Mouse (Mus musculus) forebrain, embryonic 10.5 days (tissue): ENCODE results near the gene Capn2. TPM values are rescaled to one million over a fixed set of nuclear protein-coding genes. Genes with fewer than 3 reads are reported as not detected.

Experiments
- DNase-seq: peaks from one replicate; pipeline ENCODE4 v3.0.0-alpha.2; 2017; ENCODE audit warnings: low spot score; ENCODE audit errors: extremely low spot score
- H3K27ac ChIP-seq: fragments of 300-500 bp; sonication (generic); 2 replicates; pipeline ENCODE4 v1.5.1; 2016; ENCODE audit warnings: mild to moderate bottlenecking
- H3K27me3 ChIP-seq: fragments of 300-500 bp; sonication (generic); 2 replicates; pipeline ENCODE4 v1.6.1; 2016; ENCODE audit warnings: mild to moderate bottlenecking; ENCODE audit not compliant: poor library complexity, severe bottlenecking
- H3K36me3 ChIP-seq: fragments of 300-500 bp; sonication (generic); replicated peaks from 2 replicates; pipeline ENCODE4 v1.6.1; 2016; ENCODE audit warnings: mild to moderate bottlenecking, moderate library complexity
- H3K4me1 ChIP-seq: fragments of 300-500 bp; sonication (generic); 2 replicates; pipeline ENCODE4 v1.6.1; 2016
- H3K4me3 ChIP-seq: fragments of 300-500 bp; sonication (generic); 2 replicates; pipeline ENCODE4 v1.5.1; 2016; ENCODE audit warnings: mild to moderate bottlenecking, moderate library complexity
- H3K9me3 ChIP-seq: fragments of 300-500 bp; sonication (generic); 2 replicates; pipeline ENCODE4 v1.6.1; 2016; ENCODE audit warnings: mild to moderate bottlenecking, moderate library complexity
- WGBS: fragments of 180-500 bp; shearing (Covaris S2); methylation state at CpG from one replicate; pipeline ENCODE4 v1.1.7; 2016; 5-methylcytosine and 5-hydroxymethylcytosine counted together
- polyA plus RNA-seq: library from polyadenylated mRNA; unstranded; fragments of >200 nt; fragmentation: Nextera tagmentation; extraction: Ambion mirVana; gene quantifications from 2 replicates; pipeline ENCODE4 v1.2.1, GENCODE M21; 2016

The Capn2 gene
- polyA plus RNA-seq, 1 experiment from 2014 or later, result 71.8 TPM

GRCm38 (mm10) chr1:182520091-182520937 lies 2.9 kb upstream of the Capn2 start:
- Histone ChIP-seq H3K9me3 (no peaks in the 10 kb centered on the region), H3K36me3 (peaks cover 4% of the 10 kb centered on the region; the same call in 1 of the 2 replicates), H3K27me3 (peaks cover 62% of the 10 kb centered on the region), H3K4me3 (0 out of 2 replicates have a peak overlapping the region, but pooled peaks have one; percentile 5), H3K4me1 (peaks cover 51% of the 10 kb centered on the region), H3K27ac (peak overlapping the region; percentile 69)
- 19% methylated on average over 14 of the region's 14 CpGs for WGBS
- DNase-seq, result peak; percentile 40

- 83% methylated on average over 5 of the region's 5 CpGs for whole genome bisulfite sequencing
- no peak for DNase-seq
Measured at GRCm38 (mm10) chr1:182519341-182519740, 1.9 kb upstream of the Capn2 start.

GRCm38 (mm10) chr1:182518811-182519210 lies 1.4 kb upstream of the Capn2 start:
- Histone ChIP-seq H3K9me3 (no peaks in the 10 kb centered on the region), H3K36me3 (peaks cover 13% of the 10 kb centered on the region; the same call in 1 of the 2 replicates), H3K4me1 (peaks cover 52% of the 10 kb centered on the region), H3K4me3 (no peak overlapping the region), H3K27me3 (peaks cover 58% of the 10 kb centered on the region), H3K27ac (no peak overlapping the region)
- WGBS, result 88% methylated on average over 6 of the region's 6 CpGs
- no peak for DNase-seq

More at GRCm38 (mm10) chr1:182519341-182519740, 1.9 kb upstream of the Capn2 start:
- H3K4me3 ChIP-seq, result no peak overlapping the region
- H3K36me3 ChIP-seq, result peaks cover 13% of the 10 kb centered on the region; the same call in 1 of the 2 replicates
- no peak overlapping the region for H3K27ac ChIP-seq
- peaks cover 59% of the 10 kb centered on the region for H3K27me3 ChIP-seq
- no peaks in the 10 kb centered on the region for H3K9me3 ChIP-seq
- peaks cover 52% of the 10 kb centered on the region for H3K4me1 ChIP-seq

GRCm38 (mm10) chr1:182518143-182518680 lies 804 bp upstream of the Capn2 start:
- H3K4me3 ChIP-seq, result peak overlapping the region; percentile 83; the same call in 1 of the 2 replicates

GRCm38 (mm10) chr1:182517677-182518011 lies 236 bp upstream of the Capn2 start:
- Histone ChIP-seq H3K36me3 (peaks cover 13% of the 10 kb centered on the region; the same call in 1 of the 2 replicates), H3K27ac (peak overlapping the region; percentile 94), H3K27me3 (peaks cover 58% of the 10 kb centered on the region), H3K4me1 (peaks cover 52% of the 10 kb centered on the region), H3K9me3 (no peaks in the 10 kb centered on the region), H3K4me3 (peak overlapping the region; percentile 83)
- under 1% methylated on average over 10 of the region's 10 CpGs for WGBS
- no peak for DNase-seq

More at GRCm38 (mm10) chr1:182518143-182518680, 804 bp upstream of the Capn2 start:
- 47% methylated on average over 10 of the region's 10 CpGs for WGBS
- Histone ChIP-seq H3K27ac (no peak overlapping the region), H3K4me1 (peaks cover 52% of the 10 kb centered on the region), H3K9me3 (no peaks in the 10 kb centered on the region), H3K36me3 (peaks cover 13% of the 10 kb centered on the region; the same call in 1 of the 2 replicates), H3K27me3 (peaks cover 58% of the 10 kb centered on the region)
- DNase-seq, result no peak

- no peak for DNase-seq
- Histone ChIP-seq H3K4me3 (no peak overlapping the region), H3K9me3 (no peaks in the 10 kb centered on the region), H3K27ac (no peak overlapping the region), H3K36me3 (peaks cover 39% of the 10 kb centered on the region), H3K4me1 (peaks cover 37% of the 10 kb centered on the region), H3K27me3 (peaks cover 35% of the 10 kb centered on the region)
- 92% methylated on average over 10 of the region's 10 CpGs for WGBS
Measured at GRCm38 (mm10) chr1:182514803-182515590, 2.4 kb downstream of the Capn2 start.

GRCm38 (mm10) chr1:182513714-182514113 lies 3.7 kb downstream of the Capn2 start:
- H3K27me3 ChIP-seq, result peaks cover 23% of the 10 kb centered on the region
- H3K27ac ChIP-seq, result no peak overlapping the region
- peaks cover 38% of the 10 kb centered on the region for H3K4me1 ChIP-seq
- DNase-seq, result no peak
- H3K4me3 ChIP-seq, result no peak overlapping the region
- whole genome bisulfite sequencing, result 92% methylated on average over 5 of the region's 5 CpGs
- H3K36me3 ChIP-seq, result peaks cover 52% of the 10 kb centered on the region
- no peaks in the 10 kb centered on the region for H3K9me3 ChIP-seq

GRCm38 (mm10) chr1:182512901-182513410 lies 4.5 kb downstream of the Capn2 start:
- Histone ChIP-seq H3K36me3 (peaks cover 56% of the 10 kb centered on the region), H3K9me3 (no peaks in the 10 kb centered on the region), H3K4me3 (no peak overlapping the region), H3K4me1 (peaks cover 36% of the 10 kb centered on the region), H3K27me3 (peaks cover 15% of the 10 kb centered on the region), H3K27ac (no peak overlapping the region)
- WGBS, result 89% methylated on average over 5 of the region's 5 CpGs
- no peak for DNase-seq

- Histone ChIP-seq H3K27ac (no peak overlapping the region), H3K9me3 (no peaks in the 10 kb centered on the region), H3K4me1 (peaks cover 25% of the 10 kb centered on the region), H3K4me3 (no peak overlapping the region), H3K27me3 (peaks cover 11% of the 10 kb centered on the region), H3K36me3 (peaks cover 56% of the 10 kb centered on the region)
- WGBS, result 73% methylated on average over 8 of the region's 8 CpGs
- no peak for DNase-seq
Measured at GRCm38 (mm10) chr1:182511778-182512177, 5.6 kb downstream of the Capn2 start.

- Histone ChIP-seq H3K4me3 (no peak overlapping the region), H3K27me3 (peaks cover 10% of the 10 kb centered on the region), H3K4me1 (peaks cover 18% of the 10 kb centered on the region), H3K9me3 (no peaks in the 10 kb centered on the region), H3K27ac (no peak overlapping the region), H3K36me3 (peaks cover 60% of the 10 kb centered on the region)
- DNase-seq, result no peak
- WGBS, result 81% methylated on average over 2 of the region's 2 CpGs
Measured at GRCm38 (mm10) chr1:182511073-182511472, 6.3 kb downstream of the Capn2 start.

GRCm38 (mm10) chr1:182509110-182509797 lies 8.2 kb downstream of the Capn2 start:
- H3K27ac ChIP-seq, result peak overlapping the region; percentile 7; the same call in 1 of the 2 replicates
- no peaks in the 10 kb centered on the region for H3K9me3 ChIP-seq
- H3K27me3 ChIP-seq, result no peaks in the 10 kb centered on the region
- 76% methylated on average over 10 of the region's 10 CpGs for WGBS
- no peak for DNase-seq
- peaks cover 19% of the 10 kb centered on the region for H3K4me1 ChIP-seq
- no peak overlapping the region for H3K4me3 ChIP-seq
- peaks cover 58% of the 10 kb centered on the region for H3K36me3 ChIP-seq
